Mouse (Mus musculus) myocyte (in vitro differentiated cells): ENCODE data around the gene Slx4.
A peak's percentile ranks its signal among the peaks of the same experiment; 100 is the strongest.

ENCODE experiments used
- E2F4 ChIP-seq: IDR thresholded peaks from one replicate; pipeline ENCODE4 v1.6.1; 2011; ENCODE audit warnings: mild to moderate bottlenecking, control low read depth, moderate library complexity; ENCODE audit not compliant: insufficient read depth
- MAX ChIP-seq: IDR thresholded peaks from one replicate; pipeline ENCODE4 v1.6.1; 2011; ENCODE audit warnings: low read depth, mild to moderate bottlenecking, control low read depth
- MYOD1 ChIP-seq, 3 experiments: IDR thresholded peaks; one replicate each; pipeline ENCODE4 v1.6.1; 2011; ENCODE audit warnings: control low read depth in 2 of 3, low read depth in 2 of 3, mild to moderate bottlenecking in 2 of 3, moderate library complexity in 1 of 3; ENCODE audit not compliant: insufficient read length in 2 of 3, control insufficient read depth in 1 of 3
- MYOG ChIP-seq, 3 experiments: IDR thresholded peaks; one replicate each; pipeline ENCODE4 v1.6.1; 2011; ENCODE audit warnings: control low read depth in 2 of 3, low read depth in 2 of 3, mild to moderate bottlenecking in 2 of 3; ENCODE audit not compliant: insufficient read length in 2 of 3, control insufficient read depth in 1 of 3, insufficient read depth in 1 of 3
- POLR2A ChIP-seq: IDR thresholded peaks from one replicate; pipeline ENCODE4 v1.6.1; 2011; ENCODE audit warnings: low read depth, mild to moderate bottlenecking, control low read depth, moderate library complexity; ENCODE audit not compliant: insufficient read length
- POLR2AphosphoS2 ChIP-seq: IDR thresholded peaks from one replicate; pipeline ENCODE4 v1.6.1; 2011; ENCODE audit warnings: low read depth, control low read depth; ENCODE audit not compliant: insufficient read length
- REST ChIP-seq: IDR thresholded peaks from one replicate; pipeline ENCODE4 v1.6.1; 2011; ENCODE audit warnings: mild to moderate bottlenecking, control low read depth, moderate library complexity; ENCODE audit not compliant: insufficient read depth, insufficient read length
- TCF12 ChIP-seq: IDR thresholded peaks from one replicate; pipeline ENCODE4 v1.6.1; 2011; ENCODE audit warnings: mild to moderate bottlenecking, control low read depth; ENCODE audit not compliant: poor library complexity, insufficient read depth, severe bottlenecking

DNA sequence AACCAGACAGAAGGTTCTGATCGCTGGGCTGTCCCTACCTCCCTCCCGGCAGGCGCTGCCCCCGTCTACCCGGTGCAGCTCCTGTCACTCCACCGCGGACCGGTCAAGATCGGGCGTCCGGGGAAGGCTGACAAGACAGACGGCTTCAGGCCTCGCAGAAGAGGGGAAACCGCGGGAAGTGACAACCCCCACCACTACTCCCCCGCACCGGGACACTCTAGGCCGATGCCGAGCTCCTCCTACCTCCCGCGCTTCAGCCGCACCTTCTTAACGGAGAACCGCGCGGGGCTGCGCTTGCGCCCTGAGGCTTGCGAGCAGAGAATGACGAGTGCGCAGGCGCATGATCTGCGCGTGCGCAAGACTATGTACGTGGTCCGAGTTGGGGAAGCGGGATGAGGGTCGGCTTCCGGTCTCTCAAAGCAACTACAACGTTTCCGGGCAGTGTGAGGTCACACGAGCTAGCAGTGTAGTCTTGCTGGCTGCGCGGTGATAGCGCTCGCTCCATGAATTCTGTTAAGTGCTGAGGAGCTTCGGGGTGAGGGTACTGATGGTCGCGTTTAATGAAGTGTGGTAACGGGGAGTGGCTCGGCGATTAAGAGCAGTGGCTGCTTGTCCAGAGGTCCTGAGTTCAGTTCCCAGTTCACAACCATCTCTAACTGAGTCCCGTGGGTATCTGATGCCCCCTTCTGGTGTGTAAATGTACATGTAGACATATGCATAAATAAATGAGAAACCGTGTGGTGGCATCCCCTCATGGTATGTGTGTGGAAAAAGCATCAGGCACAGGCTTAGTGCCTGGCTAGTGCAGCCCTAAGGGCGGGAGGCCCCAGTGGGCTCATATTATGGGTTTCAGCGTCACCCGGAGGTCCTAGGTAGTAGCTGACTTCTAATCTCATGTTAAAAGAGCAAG lies at the start of gene Slx4:
- TF ChIP-seq POLR2A = peak; percentile 84
- TF ChIP-seq POLR2AphosphoS2 = peak; percentile 92
- no peak for TF ChIP-seq MYOG (IDR thresholded peaks at IDR 0.05; ENCODE audit: control insufficient read depth in 1 of 3, insufficient read depth in 1 of 3, insufficient read length in 2 of 3, low read depth in 2 of 3)
- no peak for TF ChIP-seq TCF12
- no peak for TF ChIP-seq MYOD1 (IDR thresholded peaks at IDR 0.05; ENCODE audit: control insufficient read depth in 1 of 3, insufficient read length in 2 of 3, low read depth in 2 of 3)
- no peak for TF ChIP-seq E2F4
- TF ChIP-seq REST = no peak
- TF ChIP-seq MAX = no peak
